Mouse (Mus musculus): ENCODE measurements around the gene Zfp511.

DNA sequence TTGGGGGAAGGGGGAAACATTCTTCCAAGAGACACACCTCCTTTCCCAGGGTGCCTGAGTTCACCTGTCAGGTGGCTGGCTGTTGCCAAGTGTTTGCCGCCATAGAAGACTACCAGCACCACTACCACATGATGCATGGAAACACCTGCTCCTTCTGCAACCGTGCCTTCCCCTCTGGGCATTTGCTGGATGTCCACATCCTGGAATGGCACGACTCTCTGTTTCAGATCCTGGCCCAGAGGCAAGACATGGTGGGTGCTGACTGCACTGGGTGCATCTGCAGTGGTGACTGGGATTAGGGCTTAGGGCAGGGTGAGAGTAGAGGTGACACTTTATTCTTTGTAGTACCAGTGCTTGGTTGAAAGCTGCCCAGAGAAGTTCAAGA lies 972 bp downstream of the Zfp511 start:
- TF ChIP-seq GATA1 (IDR thresholded peaks at IDR 0.05; ENCODE audit: borderline replicate concordance, low read length) (no peak), FLI1 (IDR thresholded peaks at IDR 0.05; ENCODE audit: low read length) (no peak)
